Mouse (Mus musculus) lung, adult 2 months (tissue): ENCODE measurements around the gene Celf5. TPM values are rescaled to one million over a fixed set of nuclear protein-coding genes. Genes with fewer than 3 reads are reported as not detected.

Source experiments
- DNase-seq: peaks from one replicate; pipeline ENCODE4 v3.0.0; 2022
- H3K4me1 ChIP-seq: fragments of 200-500 bp; 2 replicates; pipeline ENCODE4 v1.6.1; 2011; ENCODE audit warnings: low read length; ENCODE audit not compliant: control insufficient read depth, insufficient read depth
- H3K4me3 ChIP-seq: fragments of 200-500 bp; replicated peaks from 2 replicates; pipeline ENCODE3; 2011; ENCODE audit warnings: low read depth, mild to moderate bottlenecking, control low read depth, low read length; ENCODE audit errors: extremely low read depth
- CTCF ChIP-seq: fragments of 200-500 bp; IDR thresholded peaks from 2 replicates; pipeline ENCODE4 v1.5.1; 2011; ENCODE audit warnings: mild to moderate bottlenecking, low read length, control low read depth; ENCODE audit not compliant: insufficient read depth
- POLR2A ChIP-seq: fragments of 200-500 bp; IDR thresholded peaks from 2 replicates; pipeline ENCODE4 v1.6.1; 2011; ENCODE audit warnings: low read depth, mild to moderate bottlenecking, control low read depth, low read length, borderline replicate concordance; ENCODE audit errors: extremely low read depth
- WGBS: fragments of 180-500 bp; shearing (Covaris S2); methylation state at CpG from one replicate; pipeline ENCODE4 v1.1.7; 2018; 5-methylcytosine and 5-hydroxymethylcytosine counted together
- polyA plus RNA-seq: library from polyadenylated mRNA; depleted of rRNA; stranded (reverse); fragments of >200 nt; gene quantifications from 2 replicates; pipeline ENCODE4 v1.2.3, GENCODE M21; 2012; rRNA removed

Gene Celf5
- 0.92 and 1.1 TPM in 2 replicates for polyA plus RNA-seq

DNA sequence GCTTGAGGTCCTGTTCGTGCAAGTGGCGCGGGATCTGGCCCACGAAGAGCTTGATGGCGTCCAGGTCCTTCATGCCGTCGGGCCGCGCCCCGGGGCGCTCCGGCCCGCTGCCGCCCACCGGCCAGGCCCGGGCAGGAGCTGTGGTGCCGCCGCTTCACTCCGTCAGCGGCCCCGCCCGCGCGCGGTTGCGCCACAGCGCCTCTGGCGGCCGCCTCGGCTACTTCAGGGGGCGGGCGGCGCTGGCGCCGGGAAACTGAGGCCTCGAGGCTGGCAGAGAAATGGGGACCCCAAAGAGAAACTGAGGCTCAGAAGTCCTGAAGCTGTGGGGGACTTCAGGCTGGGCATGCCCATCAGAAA, at the start of gene Celf5:
Celf5 (minus strand) TSS at position 177 of the 357 bp plus-strand sequence.
- DNase-seq: peak; percentile 68
- under 1% methylated on average over 36 of the region's 36 CpGs for WGBS
- TF ChIP-seq POLR2A (no peak), CTCF (peak; percentile 20; the same call in 1 of the 2 replicates)
- peak within 1 kb of the TSS; percentile 66 for H3K4me3 ChIP-seq
- H3K4me1 ChIP-seq: peaks cover 8% of the 10 kb centered on the region; the same call in 1 of the 2 replicates

DNA sequence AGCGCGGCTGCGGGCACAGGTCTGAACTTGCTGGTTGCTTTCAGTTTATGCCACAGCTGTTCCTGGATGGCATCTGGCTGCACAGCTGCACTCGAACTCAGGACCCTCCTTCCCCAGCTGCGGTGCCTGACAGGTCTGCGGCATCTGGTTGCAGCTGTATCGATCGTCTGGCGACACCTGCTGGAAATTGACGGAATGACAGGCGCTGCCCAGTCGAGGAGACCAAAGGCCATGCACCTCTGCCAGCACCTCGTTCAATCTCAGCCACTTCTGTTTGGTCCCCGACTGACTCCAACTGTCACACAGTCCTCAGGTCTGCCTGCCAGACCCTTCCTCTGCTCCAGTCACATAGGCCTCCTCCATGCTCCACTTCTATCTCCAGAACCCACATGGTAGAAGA, 44.3 kb upstream of the Celf5 start:
- WGBS: 8% methylated on average over 14 of the region's 14 CpGs

GRCm38 (mm10) chr10:81525017-81525694, 42.6 kb upstream of the Celf5 start:
- Histone ChIP-seq H3K4me1 (peaks cover 11% of the 10 kb centered on the region; the same call in 1 of the 2 replicates), H3K4me3 (no peak overlapping the region)
- TF ChIP-seq POLR2A (no peak), CTCF (no peak)
- no peak for DNase-seq
- 28% methylated on average over 13 of the region's 13 CpGs for WGBS

More for the DNA sequence above, 44.3 kb upstream of the Celf5 start:
- H3K4me3 ChIP-seq: no peak overlapping the region
- H3K4me1 ChIP-seq: peaks cover 11% of the 10 kb centered on the region; the same call in 1 of the 2 replicates
- peak; percentile 89 for DNase-seq
- TF ChIP-seq CTCF (peak; percentile 100), POLR2A (no peak)

- TF ChIP-seq CTCF (no peak), POLR2A (no peak)
- H3K4me3 ChIP-seq: peak within 1 kb of the TSS; percentile 38
- H3K4me1 ChIP-seq: peaks cover 17% of the 10 kb centered on the region
- peak; percentile 26 for DNase-seq
- 30% methylated on average over 9 of the region's 9 CpGs for WGBS
Measured at GRCm38 (mm10) chr10:81524051-81524605, 41.6 kb upstream of the Celf5 start, which contains the start of gene Gna15. Gene Gna15, minus strand, starts transcription at chr10:81524225.

DNA sequence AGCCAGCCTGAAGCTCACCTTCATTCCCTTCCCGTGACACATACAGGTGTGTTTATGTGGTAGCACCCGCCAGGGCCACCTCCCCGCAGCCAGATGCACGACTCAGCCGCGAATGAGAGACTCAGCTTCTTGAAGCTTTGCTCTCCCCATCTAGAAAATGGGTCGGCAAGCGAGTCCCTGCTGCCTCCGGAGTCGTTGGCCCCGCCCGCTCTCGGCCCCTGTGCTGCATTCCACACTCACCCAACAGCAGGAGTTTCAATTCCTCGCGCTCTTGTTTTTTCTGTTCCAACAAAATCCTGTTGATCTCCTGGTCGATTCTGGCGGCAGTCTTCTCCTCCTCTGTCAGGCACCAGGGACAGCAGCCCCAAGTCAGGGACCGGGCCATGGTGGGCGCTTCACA, 41.1 kb upstream of the Celf5 start:
- Histone ChIP-seq H3K4me1 (peaks cover 17% of the 10 kb centered on the region), H3K4me3 (peak overlapping the region; percentile 38)
- no peak for DNase-seq
- 33% methylated on average over 19 of the region's 19 CpGs for WGBS
- TF ChIP-seq CTCF (no peak), POLR2A (no peak)

GRCm38 (mm10) chr10:81523142-81523541, 40.6 kb upstream of the Celf5 start:
- no peak for TF ChIP-seq POLR2A
- TF ChIP-seq CTCF: no peak
- WGBS: 77% methylated on average over 6 of the region's 6 CpGs
- Histone ChIP-seq H3K4me1 (peaks cover 17% of the 10 kb centered on the region), H3K4me3 (peak overlapping the region; percentile 38)
- no peak for DNase-seq

DNA sequence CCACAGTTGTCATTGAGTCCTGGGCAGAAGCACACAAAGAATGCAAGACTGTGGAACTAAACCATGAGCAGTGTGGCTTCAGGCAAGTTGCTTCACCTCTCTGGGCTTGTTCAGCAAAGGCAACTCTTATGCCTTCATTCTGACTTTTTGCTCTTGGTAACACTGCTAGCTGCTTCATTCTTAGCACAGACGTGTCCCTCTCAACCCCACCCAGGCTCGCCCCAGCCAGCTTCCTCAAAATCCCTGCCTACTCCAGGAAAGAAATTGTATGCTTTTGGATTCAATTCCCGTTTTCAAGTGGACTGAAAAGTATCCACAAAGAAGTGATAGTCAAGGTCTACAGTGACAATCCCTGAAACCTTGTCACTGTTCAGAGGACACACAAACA, 37.5 kb upstream of the Celf5 start:
- Histone ChIP-seq H3K4me3 (no peak overlapping the region), H3K4me1 (peaks cover 9% of the 10 kb centered on the region)
- TF ChIP-seq CTCF: no peak
- TF ChIP-seq POLR2A: no peak
- 27% methylated on average over 3 of the region's 3 CpGs for WGBS
- no peak for DNase-seq

GRCm38 (mm10) chr10:81519227-81519977, 36.9 kb upstream of the Celf5 start:
- no peak overlapping the region for H3K4me3 ChIP-seq
- H3K4me1 ChIP-seq: peaks cover 6% of the 10 kb centered on the region
- WGBS: 65% methylated on average over 6 of the region's 6 CpGs
- DNase-seq: no peak
- TF ChIP-seq POLR2A: no peak
- TF ChIP-seq CTCF: no peak

- TF ChIP-seq POLR2A (no peak), CTCF (peak; percentile 71)
- 11% methylated on average over 4 of the region's 4 CpGs for WGBS
- no peak overlapping the region for H3K4me3 ChIP-seq
- DNase-seq: peak; percentile 76
- peaks cover 6% of the 10 kb centered on the region for H3K4me1 ChIP-seq
Measured at GRCm38 (mm10) chr10:81518546-81518945, 36.0 kb upstream of the Celf5 start.
